Mouse (Mus musculus) heart, adult 2 months (tissue): ENCODE data around the gene Mrpl45. TPM values are rescaled to one million over a fixed set of nuclear protein-coding genes. Genes with fewer than 3 reads are reported as not detected.
A peak's percentile ranks its signal among the peaks of the same experiment; 100 is the strongest.
"Not testable (repeated sequence)": the region's sequence is repeated elsewhere in the genome, so short reads cannot be mapped to it uniquely, and the experiment has no call there.

Source experiments
- DNase-seq, 2 experiments: peaks; one replicate each; pipeline ENCODE4 v3.0.0; 2021
- H3K27ac ChIP-seq: fragments of 200-600 bp; 2 replicates; pipeline ENCODE4 v1.8.1; 2022
- H3K27me3 ChIP-seq: fragments of 200-500 bp; 2 replicates; pipeline ENCODE4 v1.6.1; 2012; ENCODE audit warnings: mild to moderate bottlenecking, low read length, inconsistent platforms, mixed read lengths; ENCODE audit not compliant: control insufficient read depth, insufficient read depth
- H3K36me3 ChIP-seq: fragments of 200-500 bp; 2 replicates; pipeline ENCODE4 v1.6.1; 2012; ENCODE audit warnings: low read length, inconsistent platforms; ENCODE audit not compliant: control insufficient read depth, insufficient read depth
- H3K4me1 ChIP-seq: fragments of 200-500 bp; 2 replicates; pipeline ENCODE4 v1.6.1; 2011; ENCODE audit warnings: low read length; ENCODE audit not compliant: control insufficient read depth, insufficient read depth
- H3K4me3 ChIP-seq: fragments of 200-600 bp; 2 replicates; pipeline ENCODE4 v1.8.1; 2022
- H3K79me2 ChIP-seq: fragments of 200-500 bp; replicated peaks from 2 replicates; pipeline ENCODE4 v1.6.1; 2012; ENCODE audit warnings: mild to moderate bottlenecking, inconsistent platforms, low read length, moderate library complexity, mixed read lengths; ENCODE audit not compliant: control insufficient read depth, insufficient read depth
- H3K9ac ChIP-seq: fragments of 200-500 bp; 2 replicates; pipeline ENCODE4 v1.6.1; 2012; ENCODE audit warnings: low read depth, mild to moderate bottlenecking, control low read depth, inconsistent platforms, low read length, mixed read lengths
- CTCF ChIP-seq: fragments of 200-600 bp; IDR thresholded peaks from 2 replicates; pipeline ENCODE4 v1.8.1; 2022; ENCODE audit warnings: antibody characterized with exemption, mild to moderate bottlenecking, moderate library complexity
- EP300 ChIP-seq: fragments of 200-500 bp; IDR thresholded peaks from 2 replicates; pipeline ENCODE4 v1.6.1; 2011; ENCODE audit warnings: low read depth, low read length, control low read depth; ENCODE audit not compliant: insufficient read depth
- POLR2A ChIP-seq: fragments of 200-500 bp; IDR thresholded peaks from 2 replicates; pipeline ENCODE4 v1.6.1; 2011; ENCODE audit warnings: mild to moderate bottlenecking, low read depth, low read length, control low read depth; ENCODE audit not compliant: insufficient read depth
- WGBS: fragments of 180-500 bp; shearing (Covaris S2); methylation state at CpG from one replicate; pipeline ENCODE4 v1.1.7; 2018; 5-methylcytosine and 5-hydroxymethylcytosine counted together
- intact Hi-C: fragments of 180-260 bp; cut with DNase I; formaldehyde crosslinking; loops from one replicate; pipeline ENCODE4 v1.15.1; 2025
- long read RNA-seq: library from polyadenylated mRNA; stranded (forward); transcript quantifications from one replicate; pipeline ENCODE4 v2.0.0, GENCODE M21; 2021
- polyA plus RNA-seq: library from polyadenylated mRNA; depleted of rRNA; stranded (reverse); fragments of >200 nt; gene quantifications from 2 replicates; pipeline ENCODE4 v1.2.3, GENCODE M21; 2012; rRNA removed
- total RNA-seq, 2 experiments: library from RNA; stranded (reverse); gene quantifications; 2 replicates each; pipeline ENCODE4 v1.2.3; 2021

Gene Mrpl45
- total RNA-seq: 10 to 100 TPM; 48.9 to 62.5 TPM
- 33.7 and 51.4 TPM in 2 replicates for polyA plus RNA-seq
- long read RNA-seq, transcript Mrpl45-201 (8 exons, 2,431 nt): major isoform, 251 of 270 reads
- long read RNA-seq, partial matches to known transcripts: 6 of 270 reads
- long read RNA-seq, other reads (novel, unspliced or antisense): 13 of 270 reads

- Histone ChIP-seq H3K79me2 (no peaks in the 10 kb centered on the region), H3K9ac (peak within 1 kb of the TSS; percentile 62), H3K27me3 (no peaks in the 10 kb centered on the region), H3K4me3 (peak within 1 kb of the TSS; percentile 71), H3K36me3 (no peaks in the 10 kb centered on the region; the same call in 1 of the 2 replicates), H3K27ac (peak within 1 kb of the TSS; percentile 84), H3K4me1 (no peaks in the 10 kb centered on the region; the same call in 1 of the 2 replicates)
- intact Hi-C loops: loop anchor here (1.0 kb wide), 1 partner anchor 35 kb away; no protein-coding TSS in a partner anchor
- TF ChIP-seq POLR2A (peak; percentile 83), CTCF (peak; percentile 3; the same call in 1 of the 2 replicates), EP300 (0 out of 2 replicates have a peak, but pooled peaks have one; percentile 19)
- WGBS: under 1% methylated on average over 50 of the region's 50 CpGs
- DNase-seq: peak; percentile 99 to 100
These were observed at the start of gene Mrpl45 for GRCm38 (mm10) chr11:97315504-97316503. Gene Mrpl45, plus strand, starts transcription at chr11:97315716.

GRCm38 (mm10) chr11:97266544-97266943 lies 49.0 kb upstream of the Mrpl45 start:
- H3K4me1 ChIP-seq, H3K79me2 ChIP-seq, H3K36me3 ChIP-seq, H3K27ac ChIP-seq, DNase-seq, H3K9ac ChIP-seq, intact Hi-C loops, H3K4me3 ChIP-seq, H3K27me3 ChIP-seq: not testable (repeated sequence)
- 80% methylated on average over 1 of the region's 1 CpGs for WGBS

- WGBS: 72% methylated on average over 2 of the region's 2 CpGs
- intact Hi-C loops, H3K9ac ChIP-seq: not testable (repeated sequence)
These were observed 45.5 kb upstream of the Mrpl45 start for GRCm38 (mm10) chr11:97270004-97270403.

GRCm38 (mm10) chr11:97272835-97273234 lies 42.7 kb upstream of the Mrpl45 start:
- no peaks in the 10 kb centered on the region; the same call in 1 of the 2 replicates for H3K36me3 ChIP-seq
- intact Hi-C loops: no loop called here
- peaks cover 8% of the 10 kb centered on the region; the same call in 1 of the 2 replicates for H3K79me2 ChIP-seq
- WGBS: 90% methylated on average over 4 of the region's 4 CpGs
- H3K27ac ChIP-seq: no peak overlapping the region
- no peak overlapping the region for H3K4me3 ChIP-seq
- no peak for TF ChIP-seq POLR2A
- TF ChIP-seq EP300: no peak
- TF ChIP-seq CTCF: no peak
- H3K27me3 ChIP-seq: no peaks in the 10 kb centered on the region
- peaks cover under 1% of the 10 kb centered on the region for H3K4me1 ChIP-seq
- H3K9ac ChIP-seq: no peak overlapping the region
- no peak for DNase-seq

More at GRCm38 (mm10) chr11:97270004-97270403, 45.5 kb upstream of the Mrpl45 start:
- H3K4me1 ChIP-seq, H3K27ac ChIP-seq, H3K36me3 ChIP-seq, H3K27me3 ChIP-seq, H3K4me3 ChIP-seq, H3K79me2 ChIP-seq, DNase-seq: not testable (repeated sequence)
- TF ChIP-seq CTCF: peak; percentile 38

- peak; percentile 13; the same call in 1 of the 2 replicates for TF ChIP-seq CTCF
- TF ChIP-seq EP300: no peak
- no peaks in the 10 kb centered on the region; the same call in none of the 2 replicates for H3K36me3 ChIP-seq
- DNase-seq: no peak
- H3K79me2 ChIP-seq: peaks cover 8% of the 10 kb centered on the region; the same call in 1 of the 2 replicates
- H3K27ac ChIP-seq: no peak overlapping the region
- no peak overlapping the region for H3K9ac ChIP-seq
- H3K4me1 ChIP-seq: peaks cover 1% of the 10 kb centered on the region
- intact Hi-C loops: no loop called here
- no peak overlapping the region for H3K4me3 ChIP-seq
- WGBS: 82% methylated on average over 5 of the region's 5 CpGs
- H3K27me3 ChIP-seq: no peaks in the 10 kb centered on the region
These were observed 41.9 kb upstream of the Mrpl45 start for GRCm38 (mm10) chr11:97273613-97274012.

- 87% methylated on average over 6 of the region's 6 CpGs for WGBS
- DNase-seq, H3K4me1 ChIP-seq, H3K27ac ChIP-seq, H3K4me3 ChIP-seq, H3K79me2 ChIP-seq, H3K36me3 ChIP-seq, H3K27me3 ChIP-seq, H3K9ac ChIP-seq: not testable (repeated sequence)
- intact Hi-C loops: loop anchor here (5.0 kb wide), 1 partner anchor 43 kb away; no protein-coding TSS in a partner anchor
These were observed 40.6 kb upstream of the Mrpl45 start for GRCm38 (mm10) chr11:97274947-97275346.
